Mouse (Mus musculus) liver, embryonic 11.5 days (tissue): ENCODE measurements around the gene Slfn2. TPM values are rescaled to one million over a fixed set of nuclear protein-coding genes. Genes with fewer than 3 reads are reported as not detected.

Experiments
- ATAC-seq: fragments of 200-750 bp; cut with Nextera tagmentation; replicated peaks from 2 replicates; pipeline ENCODE4 v1.8.0; 2017; ENCODE audit warnings: moderate number of reproducible peaks, mild to moderate bottlenecking, moderate TSS enrichment, moderate library complexity; ENCODE audit not compliant: low FRiP score
- DNase-seq: peaks from one replicate; pipeline ENCODE4 v3.0.0-alpha.2; 2017; ENCODE audit warnings: low spot score
- H3K27ac ChIP-seq: fragments of 300-500 bp; sonication (generic); 2 replicates; pipeline ENCODE4 v1.5.1; 2014; ENCODE audit warnings: mild to moderate bottlenecking, low read depth, low read length, control low read depth
- H3K27me3 ChIP-seq: fragments of 300-500 bp; sonication (generic); replicated peaks from 2 replicates; pipeline ENCODE4 v1.6.1; 2014; ENCODE audit warnings: low read length, mixed read lengths; ENCODE audit not compliant: control insufficient read depth, insufficient read depth
- H3K36me3 ChIP-seq: fragments of 300-500 bp; sonication (generic); 2 replicates; pipeline ENCODE4 v1.6.1; 2014; ENCODE audit warnings: mild to moderate bottlenecking, low read length, moderate library complexity, mixed read lengths; ENCODE audit not compliant: control insufficient read depth, insufficient read depth
- H3K4me1 ChIP-seq: fragments of 300-500 bp; sonication (generic); replicated peaks from 2 replicates; pipeline ENCODE4 v1.6.1; 2014; ENCODE audit warnings: low read length, mixed read lengths; ENCODE audit not compliant: control insufficient read depth, insufficient read depth
- H3K4me2 ChIP-seq: fragments of 300-500 bp; sonication (generic); 2 replicates; pipeline ENCODE4 v1.6.1; 2014; ENCODE audit warnings: mild to moderate bottlenecking, control low read depth, moderate library complexity
- H3K4me3 ChIP-seq: fragments of 300-500 bp; sonication (generic); 2 replicates; pipeline ENCODE4 v1.5.1; 2014; ENCODE audit warnings: low read depth, low read length, control low read depth
- H3K9ac ChIP-seq: fragments of 300-500 bp; sonication (generic); 2 replicates; pipeline ENCODE4 v1.6.1; 2014; ENCODE audit warnings: low read depth, low read length, control low read depth
- H3K9me3 ChIP-seq: fragments of 300-500 bp; sonication (generic); 2 replicates; pipeline ENCODE4 v1.6.1; 2016; ENCODE audit warnings: low read length, inconsistent platforms, mixed read lengths; ENCODE audit not compliant: control insufficient read depth
- WGBS: fragments of 180-500 bp; shearing (Covaris S2); extraction: QIAGEN DNeasy Blood & Tissue Kit; methylation state at CpG from one replicate; pipeline ENCODE4 v1.1.7; 2014; 5-methylcytosine and 5-hydroxymethylcytosine counted together
- polyA plus RNA-seq: library from polyadenylated mRNA; unstranded; fragments of >200 nt; fragmentation: Nextera tagmentation; extraction: Ambion mirVana; gene quantifications from 2 replicates; pipeline ENCODE4 v1.2.1, GENCODE M21; 2014

Slfn2 gene
- polyA plus RNA-seq, 1 experiment from 2014 or later, result 4.3 TPM

- Histone ChIP-seq H3K4me2 (no peak overlapping the region), H3K4me3 (no peak overlapping the region), H3K36me3 (no peaks in the 10 kb centered on the region), H3K9ac (no peak overlapping the region), H3K4me1 (no peaks in the 10 kb centered on the region), H3K27ac (no peak overlapping the region), H3K27me3 (no peaks in the 10 kb centered on the region), H3K9me3 (no peaks in the 10 kb centered on the region)
- ATAC-seq (no peak), DNase-seq (no peak)
- 69% methylated on average over 4 of the region's 4 CpGs for WGBS
Measured at GRCm38 (mm10) chr11:83043891-83044290, 21.0 kb upstream of the Slfn2 start.

- no peak for DNase-seq
- ATAC-seq, result no peak
- Histone ChIP-seq H3K36me3 (no peaks in the 10 kb centered on the region), H3K4me2 (no peak overlapping the region), H3K27ac (no peak overlapping the region), H3K4me3 (no peak overlapping the region), H3K9me3 (no peaks in the 10 kb centered on the region), H3K27me3 (no peaks in the 10 kb centered on the region), H3K4me1 (no peaks in the 10 kb centered on the region), H3K9ac (no peak overlapping the region)
- WGBS, result 71% methylated on average over 3 of the region's 3 CpGs
Measured at GRCm38 (mm10) chr11:83045642-83046041, 19.3 kb upstream of the Slfn2 start.

- ATAC-seq (no peak), DNase-seq (no peak)
- Histone ChIP-seq H3K27ac (no peak overlapping the region), H3K27me3 (no peaks in the 10 kb centered on the region), H3K4me3 (no peak overlapping the region), H3K4me2 (no peak overlapping the region), H3K9ac (no peak overlapping the region), H3K36me3 (no peaks in the 10 kb centered on the region), H3K4me1 (no peaks in the 10 kb centered on the region), H3K9me3 (no peaks in the 10 kb centered on the region)
- WGBS, result 2% methylated on average over 5 of the region's 5 CpGs
Measured at GRCm38 (mm10) chr11:83057863-83058262, 7.0 kb upstream of the Slfn2 start.

GRCm38 (mm10) chr11:83060412-83061020, 4.4 kb upstream of the Slfn2 start:
- Histone ChIP-seq H3K27me3 (no peaks in the 10 kb centered on the region), H3K9ac (no peak overlapping the region), H3K4me1 (no peaks in the 10 kb centered on the region), H3K4me3 (no peak overlapping the region), H3K27ac (no peak overlapping the region), H3K36me3 (no peaks in the 10 kb centered on the region), H3K9me3 (no peaks in the 10 kb centered on the region), H3K4me2 (no peak overlapping the region)
- DNase-seq (no peak), ATAC-seq (no peak)
- 70% methylated on average over 5 of the region's 5 CpGs for WGBS

- Histone ChIP-seq H3K4me1 (no peaks in the 10 kb centered on the region), H3K4me2 (no peak overlapping the region), H3K27ac (no peak overlapping the region), H3K9ac (no peak overlapping the region), H3K9me3 (no peaks in the 10 kb centered on the region), H3K36me3 (no peaks in the 10 kb centered on the region), H3K4me3 (no peak overlapping the region), H3K27me3 (no peaks in the 10 kb centered on the region)
- WGBS, result 84% methylated on average over 7 of the region's 7 CpGs
- ATAC-seq, result no peak
- peak; percentile 14 for DNase-seq
Measured at GRCm38 (mm10) chr11:83061806-83062205, 3.1 kb upstream of the Slfn2 start.

GRCm38 (mm10) chr11:83063126-83063525, 1.8 kb upstream of the Slfn2 start:
- Histone ChIP-seq H3K4me3 (no peak overlapping the region), H3K27me3 (no peaks in the 10 kb centered on the region), H3K9ac (no peak overlapping the region), H3K4me1 (no peaks in the 10 kb centered on the region), H3K27ac (no peak overlapping the region), H3K36me3 (no peaks in the 10 kb centered on the region), H3K9me3 (no peaks in the 10 kb centered on the region), H3K4me2 (no peak overlapping the region)
- no peak for DNase-seq
- 51% methylated on average over 4 of the region's 4 CpGs for WGBS
- ATAC-seq, result no peak

- no peaks in the 10 kb centered on the region for H3K27me3 ChIP-seq
- H3K4me1 ChIP-seq, result no peaks in the 10 kb centered on the region
- no peak overlapping the region for H3K4me2 ChIP-seq
- no peaks in the 10 kb centered on the region for H3K9me3 ChIP-seq
- no peak for ATAC-seq
- no peak overlapping the region for H3K4me3 ChIP-seq
- H3K9ac ChIP-seq, result no peak overlapping the region
- no peak overlapping the region for H3K27ac ChIP-seq
- 48% methylated on average over 3 of the region's 3 CpGs for WGBS
- no peak for DNase-seq
- H3K36me3 ChIP-seq, result no peaks in the 10 kb centered on the region
Measured at GRCm38 (mm10) chr11:83063941-83064349, 967 bp upstream of the Slfn2 start.

GRCm38 (mm10) chr11:83065441-83066344, 781 bp downstream of the Slfn2 start:
- Histone ChIP-seq H3K27me3 (no peaks in the 10 kb centered on the region), H3K36me3 (no peaks in the 10 kb centered on the region), H3K4me1 (no peaks in the 10 kb centered on the region), H3K27ac (no peak overlapping the region), H3K4me3 (no peak overlapping the region), H3K9me3 (no peaks in the 10 kb centered on the region), H3K4me2 (no peak overlapping the region; the same call in 1 of the 2 replicates), H3K9ac (no peak overlapping the region)
- 20% methylated on average over 6 of the region's 6 CpGs for WGBS
- ATAC-seq, result no peak
- no peak for DNase-seq
